Mouse (Mus musculus) cerebellum, adult 9-11 months (tissue): ENCODE data around the gene Fam57b.
A peak's percentile ranks its signal among the peaks of the same experiment; 100 is the strongest.

ENCODE experiments used
- DNase-seq: peaks from one replicate; pipeline ENCODE4 v3.0.0; 2022

Fam57b gene

GRCm38 (mm10) chr7:126779101-126779500 is 18.4 kb upstream of the Fam57b start:
- peak; percentile 40 for DNase-seq

GRCm38 (mm10) chr7:126779983-126780970 is 17.2 kb upstream of the Fam57b start:
- peak; percentile 89 for DNase-seq

GRCm38 (mm10) chr7:126780971-126781635 is 16.4 kb upstream of the Fam57b start, which contains the start of gene Tbx6:
Gene Tbx6 (plus strand): TSS chr7:126781483.
- DNase-seq = peak; percentile 81

GRCm38 (mm10) chr7:126781661-126782370 is 15.7 kb upstream of the Fam57b start:
- DNase-seq = peak; percentile 55

- peak; percentile 63 for DNase-seq
These were observed 14.8 kb upstream of the Fam57b start for GRCm38 (mm10) chr7:126782693-126783092.

GRCm38 (mm10) chr7:126784469-126784868 is 13.0 kb upstream of the Fam57b start:
- peak; percentile 51 for DNase-seq

GRCm38 (mm10) chr7:126785056-126785455 is 12.4 kb upstream of the Fam57b start:
- peak; percentile 47 for DNase-seq

GRCm38 (mm10) chr7:126786142-126786541 is 11.3 kb upstream of the Fam57b start:
- DNase-seq = no peak

- DNase-seq = peak; percentile 42
These were observed 8.3 kb upstream of the Fam57b start for GRCm38 (mm10) chr7:126789141-126789540.

GRCm38 (mm10) chr7:126791851-126792720 is 5.4 kb upstream of the Fam57b start, which contains the start of gene Ppp4c:
Gene Ppp4c (minus strand): TSS chr7:126792496.
- peak; percentile 97 for DNase-seq

GRCm38 (mm10) chr7:126792721-126793443 is 4.6 kb upstream of the Fam57b start:
- no peak for DNase-seq

GRCm38 (mm10) chr7:126793456-126794270 is 3.8 kb upstream of the Fam57b start:
- no peak for DNase-seq

- no peak for DNase-seq
These were observed 3.2 kb upstream of the Fam57b start for GRCm38 (mm10) chr7:126794271-126794605.

GRCm38 (mm10) chr7:126795387-126796317 is 1.8 kb upstream of the Fam57b start:
- peak; percentile 67 for DNase-seq

GRCm38 (mm10) chr7:126796350-126796932 is 1.0 kb upstream of the Fam57b start:
- peak; percentile 77 for DNase-seq

- DNase-seq = peak; percentile 67
These were observed 920 bp downstream of the Fam57b start for GRCm38 (mm10) chr7:126798127-126799049.

GRCm38 (mm10) chr7:126799050-126799467 is 1.6 kb downstream of the Fam57b start:
- peak; percentile 99 for DNase-seq
